Mouse (Mus musculus): ENCODE measurements around the gene Sertad4.

The Sertad4 gene

DNA sequence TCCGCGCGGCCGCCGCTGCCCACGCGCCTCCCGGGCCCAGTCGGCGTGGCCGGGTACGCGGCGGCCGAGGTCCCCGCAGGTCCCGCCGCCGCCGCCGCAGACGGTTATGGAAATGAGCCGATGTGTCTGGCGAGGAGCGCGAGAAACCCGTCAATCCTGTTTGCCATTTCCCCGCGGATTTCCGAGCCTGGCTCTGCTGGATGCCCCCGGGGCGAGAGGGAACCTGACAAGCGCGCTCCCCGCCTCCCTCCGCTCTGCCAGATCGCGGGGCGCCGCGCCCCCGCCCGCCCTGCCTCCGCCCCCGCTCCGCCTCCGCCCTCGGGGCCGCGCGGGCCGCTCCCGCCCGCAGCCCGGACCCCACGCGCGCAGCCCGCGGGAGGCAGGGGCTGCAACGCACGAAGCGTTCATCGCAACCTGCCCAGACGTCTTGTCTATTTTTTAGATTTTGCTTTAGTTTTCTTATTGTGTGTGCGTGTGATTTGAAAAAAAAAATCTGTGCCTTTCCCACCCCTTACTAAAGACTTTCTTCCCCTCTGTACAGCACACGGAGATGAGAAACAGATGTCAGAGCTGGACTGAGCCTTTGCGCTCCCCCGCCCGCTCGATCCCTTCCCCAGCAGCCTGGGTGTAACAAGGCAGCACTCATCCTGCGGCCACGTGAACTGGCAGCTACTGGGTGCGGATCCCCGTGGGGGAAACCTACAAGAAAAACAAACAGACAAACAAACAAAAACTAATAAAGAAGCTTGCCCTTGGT lies at the start of gene Sertad4:
Sertad4 (minus strand) TSS at position 283 of the 757 bp plus-strand sequence.
- DNase-seq = peak in 1 of 2 experiments; percentile 25

DNA sequence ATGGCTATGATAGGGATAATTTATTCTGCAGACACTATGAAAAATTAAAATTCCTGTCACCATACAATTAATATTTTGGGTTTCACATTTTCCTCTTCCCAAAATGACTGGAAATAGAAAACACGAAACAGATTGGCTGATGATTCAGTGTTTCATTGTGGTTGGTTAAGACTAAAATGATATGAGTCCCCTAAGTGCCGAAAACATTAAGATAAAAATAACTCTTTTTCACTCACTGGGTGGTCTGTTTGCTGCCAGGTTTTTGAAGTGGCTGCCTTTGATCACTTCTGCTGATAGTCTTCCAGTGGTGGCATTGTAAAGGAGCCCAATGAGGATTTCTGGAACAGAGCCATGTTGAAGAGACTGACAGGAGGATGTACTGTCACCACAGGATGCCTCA lies 46.0 kb upstream of the Sertad4 start:
- DNase-seq = no peak

DNA sequence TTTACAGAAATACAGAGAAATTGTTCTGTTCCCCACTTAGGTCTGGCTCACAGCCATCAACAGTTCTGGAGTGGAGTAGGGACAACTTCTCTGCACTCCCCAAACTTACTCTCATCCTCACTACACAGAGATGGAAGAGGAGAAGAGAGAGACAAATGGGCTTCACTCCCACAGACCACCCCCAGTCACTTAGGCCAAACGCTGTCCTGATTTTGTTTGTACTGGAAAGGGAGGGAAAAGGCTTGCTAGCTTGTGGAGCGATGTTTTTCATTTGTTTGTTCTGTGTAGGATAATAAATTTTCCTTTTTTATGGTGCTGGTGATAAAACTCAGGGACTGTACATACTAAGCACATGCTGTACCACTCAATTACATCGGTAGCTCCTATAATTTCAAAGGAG lies 45.4 kb upstream of the Sertad4 start:
- DNase-seq = no peak

DNA sequence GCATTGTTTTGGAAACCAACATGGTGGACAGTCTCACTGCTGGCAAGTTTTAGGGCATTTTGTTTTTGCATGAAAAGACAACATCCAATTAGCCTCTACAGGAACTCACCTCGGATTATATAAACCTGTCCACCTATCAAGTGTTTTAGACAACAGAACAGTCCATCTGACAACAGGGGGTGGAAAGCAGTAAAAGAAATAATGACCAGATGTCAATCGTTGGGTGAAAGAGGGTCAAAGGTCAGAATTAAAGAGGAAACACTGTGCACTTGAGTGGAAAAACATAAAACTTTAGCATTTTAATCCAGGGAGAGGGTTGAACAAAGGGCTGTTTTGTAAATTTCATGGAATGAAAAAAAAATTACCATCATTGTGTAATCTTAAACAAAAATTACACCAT lies 43.2 kb upstream of the Sertad4 start:
- no peak for DNase-seq

DNA sequence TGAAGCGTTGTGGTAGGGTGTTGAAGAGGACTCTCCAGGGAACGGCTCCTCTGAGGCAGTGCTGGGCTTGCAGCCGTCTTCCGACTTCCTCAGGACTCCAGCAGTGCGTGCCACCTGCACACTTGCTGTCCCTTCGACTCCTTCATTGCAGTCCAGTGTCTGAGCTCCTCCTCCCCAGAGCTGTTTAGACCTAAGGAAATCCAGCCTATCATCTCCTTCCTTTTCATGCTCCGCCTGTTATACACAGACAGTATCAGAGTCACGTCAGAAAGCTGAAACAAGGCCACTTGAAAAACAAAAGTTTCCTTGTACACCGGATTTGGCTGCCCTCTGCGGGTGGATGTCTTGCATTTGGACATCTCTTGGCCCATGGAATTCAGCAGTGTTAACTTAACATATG lies 41.7 kb upstream of the Sertad4 start:
- peak; percentile 6 to 15 for DNase-seq

DNA sequence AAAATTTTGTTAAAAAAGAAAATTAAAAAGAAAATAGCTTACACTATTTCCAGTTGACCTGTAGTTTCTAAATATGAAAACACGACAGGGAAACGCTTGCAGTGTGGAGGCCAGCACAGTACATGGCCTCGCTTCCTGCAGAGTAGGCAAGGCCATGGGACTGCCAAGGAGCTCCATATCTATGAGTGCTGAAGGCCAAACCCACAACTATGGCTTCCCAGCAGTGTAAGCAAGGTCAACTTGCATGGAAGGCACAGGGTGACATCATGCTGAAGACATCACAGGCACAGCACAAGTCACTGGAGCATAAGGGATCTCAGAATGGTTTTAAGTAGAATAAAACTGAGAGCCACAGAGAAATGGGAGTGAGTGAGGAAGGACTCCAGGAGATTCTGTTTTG lies 40.5 kb upstream of the Sertad4 start:
- no peak for DNase-seq

DNA sequence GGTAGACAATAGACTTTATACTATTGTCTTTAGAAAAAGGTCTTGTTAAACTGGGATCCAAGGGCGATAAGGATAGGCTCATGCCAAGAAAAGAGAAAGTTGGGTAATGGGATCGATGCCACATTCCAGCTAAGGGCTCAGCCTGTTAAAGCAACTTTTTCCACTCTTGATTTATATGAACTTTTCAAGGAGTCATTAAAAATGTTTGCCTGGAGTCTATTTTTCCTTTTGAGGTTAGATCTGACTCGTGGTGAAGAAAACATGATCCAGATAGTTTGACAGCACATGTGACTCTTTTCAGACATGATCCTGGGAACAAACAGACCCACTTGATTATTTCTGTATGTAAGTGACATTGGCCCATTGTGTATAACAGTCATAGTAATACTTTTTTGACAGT lies 35.2 kb upstream of the Sertad4 start:
- DNase-seq = no peak

DNA sequence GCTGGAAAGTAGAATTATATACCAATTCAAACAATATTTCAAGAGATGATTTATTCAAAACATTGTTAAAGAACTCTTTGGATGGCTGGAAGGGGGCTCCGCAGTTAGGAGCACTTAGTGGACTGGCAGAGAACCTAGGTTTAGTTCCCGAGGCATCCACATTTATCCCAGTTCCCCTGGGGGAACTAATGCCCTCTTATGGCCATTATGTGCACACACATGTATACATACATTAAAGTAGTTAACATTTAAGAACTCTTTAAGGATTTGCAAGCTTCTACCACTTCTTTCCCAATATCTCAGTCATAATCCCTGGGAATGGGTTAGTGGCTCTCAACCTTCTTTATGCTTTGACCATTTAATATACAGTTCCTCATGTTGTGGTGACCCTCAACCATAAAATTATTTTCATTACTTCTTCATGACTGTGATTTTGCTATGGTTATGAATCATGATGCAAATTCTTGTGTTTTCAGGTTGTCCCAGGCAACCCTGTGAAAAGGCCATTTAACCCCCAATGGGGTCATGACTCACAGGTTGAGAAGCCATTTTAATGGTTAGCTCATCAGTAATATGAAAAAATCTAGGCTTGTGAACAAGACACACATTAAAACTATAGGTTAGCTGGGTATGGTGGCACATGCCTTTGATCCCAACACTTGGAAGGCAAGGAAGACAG lies 27.2 kb upstream of the Sertad4 start:
- no peak for DNase-seq

DNA sequence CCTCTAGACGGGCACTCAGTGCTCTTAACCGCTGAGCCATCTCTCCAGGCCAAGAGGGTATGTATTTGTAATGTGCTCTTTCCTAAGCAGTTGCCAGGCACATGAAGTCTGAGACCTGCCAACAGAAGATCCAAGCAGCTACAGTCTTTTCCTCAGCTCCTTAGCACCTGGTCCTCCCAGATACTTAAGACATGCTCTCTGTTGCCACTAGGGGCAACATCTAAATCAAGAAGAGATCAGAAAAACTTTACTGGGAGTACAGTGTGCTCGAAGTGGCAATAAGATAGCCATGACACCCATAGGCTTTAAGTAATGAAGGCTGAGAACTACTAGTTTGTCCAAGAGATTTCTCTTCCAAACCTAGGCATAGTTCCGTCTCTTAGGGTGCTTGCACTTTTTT lies 24.6 kb upstream of the Sertad4 start:
- DNase-seq = no peak

DNA sequence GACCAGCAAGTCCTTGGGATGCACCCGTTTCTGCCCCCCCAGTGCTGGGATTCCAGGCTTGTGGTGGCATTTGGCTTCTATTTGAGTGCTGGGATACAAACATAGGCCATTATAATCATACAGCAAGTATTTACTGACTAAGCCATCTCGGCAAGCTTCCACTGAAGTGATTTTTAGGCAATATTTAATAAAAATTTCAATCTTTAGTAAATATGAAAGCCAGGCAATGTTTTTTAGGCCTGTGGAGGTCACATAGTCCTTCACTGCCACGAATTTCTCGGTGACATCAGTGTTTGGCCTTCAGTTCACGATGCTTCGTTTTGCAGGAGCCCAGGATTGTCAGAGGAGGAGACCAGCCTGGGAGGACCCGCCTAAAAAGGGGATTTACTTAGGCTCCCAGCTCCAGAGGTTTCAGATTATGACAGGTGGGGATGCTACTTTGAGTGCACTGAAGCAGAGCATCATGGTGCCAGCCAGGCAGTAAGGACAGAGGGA lies 23.6 kb upstream of the Sertad4 start:
- no peak for DNase-seq

DNA sequence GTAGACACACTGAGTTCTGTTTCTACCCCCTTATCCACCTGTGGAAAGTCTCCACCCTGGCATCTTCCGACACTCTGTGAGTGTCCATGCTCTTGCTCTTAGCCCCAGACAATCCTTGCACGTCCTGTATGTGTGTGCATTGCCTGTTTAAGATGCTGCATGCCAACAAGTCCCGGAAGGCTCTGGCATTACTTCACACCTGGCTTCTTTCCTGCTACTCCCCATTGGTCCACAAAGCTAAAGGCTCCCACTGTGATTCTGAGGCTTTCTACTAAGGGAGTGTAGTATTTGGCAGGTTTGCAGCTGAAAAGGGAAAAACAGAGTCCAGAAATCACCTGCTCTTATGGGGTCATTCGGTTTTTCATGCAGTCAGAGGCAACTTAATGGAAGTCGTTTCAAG lies 17.3 kb upstream of the Sertad4 start:
- DNase-seq = no peak

DNA sequence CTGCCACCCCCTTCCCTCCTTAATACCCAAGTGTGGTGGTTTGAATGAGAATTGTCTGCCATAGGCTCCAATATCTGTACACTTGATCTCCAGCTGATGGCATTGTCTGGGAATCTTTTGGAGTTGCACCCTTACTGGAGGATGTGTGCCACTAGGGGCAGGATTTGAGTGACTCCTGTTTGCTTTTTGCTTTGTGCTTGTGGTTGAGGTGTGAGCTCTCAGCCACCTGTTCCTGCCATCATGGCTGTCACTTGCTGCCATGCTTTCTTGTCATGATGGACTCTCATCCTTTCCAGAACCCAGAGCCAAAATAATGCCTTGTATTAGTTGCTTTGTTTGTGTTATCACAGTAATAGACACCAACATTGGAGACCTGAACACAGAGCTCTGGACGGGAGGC lies 14.2 kb upstream of the Sertad4 start:
- DNase-seq = no peak

DNA sequence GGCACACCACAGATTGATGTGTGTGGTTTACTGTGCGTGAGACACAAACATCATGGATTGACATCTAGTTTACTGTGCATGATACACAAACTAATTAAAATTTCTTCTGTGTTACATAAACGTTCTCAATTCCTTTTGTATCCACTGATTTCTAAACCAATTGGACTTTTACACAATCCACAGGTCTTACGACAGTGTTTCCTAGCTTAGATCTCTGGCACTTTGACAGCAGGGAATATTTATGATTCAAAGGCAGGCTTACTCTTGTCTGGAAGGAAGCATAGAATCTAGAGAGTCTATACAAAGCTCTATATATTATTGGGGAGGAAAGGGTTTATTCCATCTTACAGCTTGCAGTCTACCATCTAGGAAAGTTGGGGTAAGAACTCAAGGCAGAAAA lies 8.9 kb upstream of the Sertad4 start:
- no peak for DNase-seq

DNA sequence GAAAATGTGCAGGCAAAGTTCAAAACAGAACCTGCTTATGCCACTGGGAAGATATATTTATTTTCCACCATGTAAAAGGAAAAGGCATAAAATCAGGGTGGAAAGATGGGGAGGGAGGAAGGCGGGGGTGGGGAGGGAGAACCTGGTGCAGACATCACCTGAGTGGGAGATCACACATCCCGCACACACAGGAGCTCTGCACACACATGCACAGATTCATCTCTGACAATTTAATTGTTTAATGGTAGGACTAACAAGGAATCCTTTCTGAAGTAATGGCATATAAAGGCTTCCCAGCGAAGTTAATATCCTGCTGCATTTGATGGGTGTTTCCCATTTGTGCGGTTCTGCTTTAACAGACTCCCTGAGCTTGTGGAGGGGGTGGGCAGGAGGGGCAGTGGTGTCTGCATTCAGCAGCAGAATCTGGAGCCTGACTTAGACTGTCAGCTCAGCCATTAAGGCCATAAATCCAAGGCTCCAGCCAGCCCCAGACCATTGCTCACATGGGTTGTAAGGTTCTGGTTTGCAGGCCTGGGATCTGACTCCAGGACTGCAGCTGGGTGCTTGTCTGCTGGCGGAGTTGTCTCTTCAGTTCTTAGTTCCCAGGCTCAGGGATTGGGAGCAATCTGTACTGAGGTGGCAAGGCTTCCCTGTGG lies 5.9 kb upstream of the Sertad4 start:
- DNase-seq = no peak

DNA sequence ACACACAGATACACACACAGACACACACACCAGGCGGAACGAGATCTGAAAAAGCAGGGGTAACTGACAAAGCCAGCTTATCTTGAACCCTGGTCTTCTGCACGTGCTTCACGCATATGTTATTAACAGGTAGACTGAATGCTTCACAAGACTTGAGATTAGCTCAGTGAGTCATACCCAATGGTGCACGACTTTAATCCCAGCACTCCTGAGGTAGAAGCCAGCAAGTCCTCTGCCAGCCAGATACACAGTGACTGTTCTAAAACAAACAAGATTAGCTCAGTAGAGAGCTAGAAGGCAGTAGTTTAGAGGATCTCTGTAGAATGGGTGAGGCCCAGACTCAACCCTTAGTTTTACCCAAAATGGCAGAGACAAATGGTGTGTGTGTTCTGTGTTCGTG lies 4.7 kb upstream of the Sertad4 start:
- DNase-seq = no peak

DNA sequence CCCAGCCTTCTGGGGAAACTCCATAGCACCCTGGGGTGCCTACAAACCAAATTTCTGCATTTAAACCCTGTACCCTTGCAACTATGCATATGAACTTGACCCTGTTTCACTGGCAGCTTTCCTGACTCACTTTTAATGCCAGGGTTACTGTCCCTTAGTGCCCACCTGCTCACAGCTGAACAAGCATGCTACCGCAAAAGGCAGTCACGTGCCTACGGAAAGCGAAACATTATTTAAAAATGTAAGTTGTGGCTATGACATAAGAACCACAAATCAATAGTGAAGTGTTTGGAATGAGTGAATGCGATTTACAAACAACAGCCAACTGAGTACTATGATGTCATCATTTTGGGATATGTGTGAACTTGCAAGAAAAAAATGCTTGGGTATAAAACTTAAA lies 2.0 kb upstream of the Sertad4 start:
- DNase-seq = no peak

DNA sequence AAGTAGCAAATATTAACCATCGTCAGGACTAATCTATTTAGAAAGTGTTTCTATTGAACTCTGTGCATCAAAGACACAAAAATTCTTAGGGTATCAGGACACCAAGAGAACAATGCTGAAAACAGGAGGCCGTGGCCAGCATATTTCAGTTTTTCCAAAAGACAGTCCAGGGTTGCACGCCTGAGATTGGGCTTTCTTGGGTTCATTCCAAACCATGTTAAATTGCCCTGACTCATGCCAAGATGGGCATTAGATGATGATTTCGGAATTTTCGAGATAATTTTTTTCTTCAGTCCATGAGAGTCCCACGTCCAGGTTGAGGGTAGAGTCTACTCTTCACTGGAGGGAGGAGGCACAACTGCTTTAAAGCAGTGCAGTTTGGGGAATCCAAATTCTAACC lies 1.4 kb upstream of the Sertad4 start:
- no peak for DNase-seq

DNA sequence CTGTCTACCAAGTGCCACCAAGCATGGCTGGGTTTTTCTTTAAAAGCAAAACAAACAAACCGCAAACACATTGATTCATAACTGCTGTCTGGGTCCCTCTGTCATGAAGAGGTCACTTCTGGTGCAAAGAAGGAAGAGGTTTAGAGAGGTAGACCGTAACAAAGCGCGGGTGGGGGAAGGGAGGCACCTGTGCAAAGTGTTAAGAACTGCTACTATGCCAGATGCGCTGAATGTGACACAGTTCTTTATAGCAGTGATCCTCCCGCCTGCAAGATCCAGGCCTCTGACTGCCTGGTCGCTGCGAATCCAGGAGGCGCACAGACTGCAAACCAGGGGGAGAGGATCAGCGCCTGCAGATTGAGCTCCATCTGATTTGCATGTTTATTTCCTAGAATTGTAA lies 855 bp upstream of the Sertad4 start:
- DNase-seq = peak; percentile 63 to 75

DNA sequence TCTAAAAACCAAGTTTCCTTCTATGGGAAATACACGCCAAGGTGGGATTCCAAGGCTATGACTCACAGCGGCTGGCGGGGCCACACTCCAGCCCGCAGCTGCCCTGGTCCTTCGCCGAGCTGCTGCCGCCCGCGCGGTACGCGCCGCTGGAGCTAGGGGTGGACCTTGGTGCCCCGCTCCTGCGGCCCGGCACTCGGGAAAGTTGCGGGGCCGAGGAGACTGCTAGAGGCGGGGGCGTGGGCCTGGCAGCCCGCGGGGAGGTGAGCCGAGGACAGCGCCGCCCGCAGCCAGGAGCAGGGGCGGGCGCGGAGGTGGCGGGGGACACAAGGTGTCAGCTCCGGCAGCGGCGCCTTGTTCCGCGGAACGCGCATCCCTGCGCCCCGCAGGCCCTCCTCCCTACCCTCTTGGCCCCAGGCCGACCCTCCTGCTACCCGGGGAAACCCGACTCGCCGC lies 711 bp downstream of the Sertad4 start:
- DNase-seq = peak; percentile 29 to 40

DNA sequence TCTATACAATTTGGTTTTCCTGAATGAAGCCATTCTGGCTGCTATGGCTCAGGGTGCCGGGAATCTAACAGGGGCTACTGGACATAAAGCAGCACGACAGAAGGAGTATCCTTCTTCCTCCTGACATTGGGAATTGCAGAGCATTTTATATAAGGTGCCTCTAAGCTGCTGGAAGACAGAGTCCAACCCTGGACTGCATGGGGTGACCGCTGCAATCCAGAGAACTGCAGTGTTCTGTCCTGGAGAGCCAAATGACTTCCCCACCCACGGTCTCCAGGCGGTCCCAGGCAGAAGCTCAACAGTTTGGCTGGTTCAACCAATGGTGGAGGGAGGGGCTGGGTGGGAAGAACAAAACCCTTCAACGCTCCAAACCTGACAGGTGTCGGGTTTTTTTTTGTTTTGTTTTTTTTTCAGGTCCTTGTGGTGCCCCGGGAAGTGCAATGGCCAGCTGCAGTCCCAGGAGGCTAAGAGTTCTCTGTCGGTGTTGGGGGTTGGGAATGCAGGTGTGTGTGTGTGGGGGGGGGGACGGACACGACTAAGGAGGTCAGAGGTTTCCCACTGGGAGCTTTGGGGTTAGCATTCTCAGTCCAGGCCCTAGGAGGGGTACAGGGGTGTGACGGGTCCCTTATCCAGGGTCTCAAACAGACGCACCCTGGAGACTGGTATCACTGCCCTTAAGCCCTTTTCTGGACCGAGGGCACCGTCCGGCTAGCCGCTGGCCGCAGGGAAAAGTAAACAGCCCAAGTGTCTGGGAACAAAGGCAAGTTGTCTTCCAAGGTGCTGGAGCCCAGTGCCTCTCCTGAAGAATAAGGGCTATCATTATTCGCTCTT lies 1.4 kb downstream of the Sertad4 start:
- DNase-seq = no peak

DNA sequence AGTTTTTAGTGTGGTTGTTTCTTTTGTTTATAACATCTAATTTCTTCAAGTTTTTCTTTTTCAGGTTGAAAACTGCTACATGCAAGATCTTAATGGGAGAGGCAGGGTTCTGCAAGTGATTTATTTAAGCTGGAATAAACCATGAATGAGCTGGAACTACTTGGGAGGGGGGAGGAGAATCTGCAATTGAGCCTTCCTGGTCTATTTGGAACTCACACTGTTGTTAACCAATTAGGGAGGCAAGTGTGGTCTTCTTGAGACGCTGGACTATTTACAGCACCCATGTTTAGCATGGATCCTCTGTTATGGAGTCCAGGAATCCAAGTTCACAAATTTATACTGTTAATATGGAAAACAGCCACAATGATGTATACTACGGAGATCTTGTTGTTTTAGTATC lies 2.1 kb downstream of the Sertad4 start:
- DNase-seq = no peak

DNA sequence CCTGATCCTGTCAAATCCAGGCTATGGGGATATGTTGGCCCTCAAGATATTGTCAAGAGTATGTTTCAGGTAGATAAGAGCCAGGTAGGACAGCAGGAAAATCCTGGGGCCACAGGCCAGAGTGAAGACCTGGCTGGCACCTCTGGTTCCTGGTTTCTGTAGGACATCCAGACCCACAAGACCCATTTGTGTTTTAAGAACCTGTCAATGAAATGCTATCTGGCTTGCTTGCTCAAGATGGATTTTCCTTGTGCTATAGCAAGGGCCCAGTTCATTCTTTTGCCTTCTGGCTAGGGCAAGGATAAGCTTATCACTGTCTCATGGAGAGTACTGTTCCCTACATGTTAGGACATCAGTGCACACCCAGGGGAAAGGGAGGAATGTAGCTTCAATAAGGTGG lies 3.5 kb downstream of the Sertad4 start:
- DNase-seq = no peak

DNA sequence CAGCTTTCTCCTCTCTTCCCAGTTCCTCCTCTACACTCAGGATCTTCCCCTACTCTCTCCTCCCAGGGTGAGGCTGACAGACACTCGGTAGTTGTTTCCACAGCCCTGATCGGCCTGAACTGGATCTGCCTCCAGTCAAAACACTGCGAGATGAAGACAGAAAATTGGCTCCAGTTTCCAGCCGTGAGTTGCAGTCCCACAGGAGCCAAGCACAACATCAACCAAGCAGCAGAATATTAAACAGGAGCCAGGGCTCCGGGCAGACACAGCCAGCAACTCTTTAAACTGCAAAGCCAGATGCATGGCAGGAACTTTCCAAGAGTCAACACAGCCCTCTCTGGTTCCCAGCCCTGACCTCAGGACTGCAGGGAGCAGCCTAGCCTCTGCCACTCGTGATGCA lies 3.9 kb downstream of the Sertad4 start:
- no peak for DNase-seq
